Mouse (Mus musculus) cerebral cortex, adult 2 months (tissue): Measurements from ENCODE around the gene Xpo5.

Source experiments
- WGBS: fragments of 180-500 bp; shearing (Covaris S2); methylation state at CpG from one replicate; pipeline ENCODE4 v1.1.7; 2018; 5-methylcytosine and 5-hydroxymethylcytosine counted together

Gene Xpo5

GRCm38 (mm10) chr17:46258279-46259053, 55.9 kb downstream of the Xpo5 start:
- 78% methylated on average over 30 of the region's 30 CpGs for WGBS

GRCm38 (mm10) chr17:46259675-46260074, 57.1 kb downstream of the Xpo5 start:
- 85% methylated on average over 17 of the region's 17 CpGs for WGBS

DNA sequence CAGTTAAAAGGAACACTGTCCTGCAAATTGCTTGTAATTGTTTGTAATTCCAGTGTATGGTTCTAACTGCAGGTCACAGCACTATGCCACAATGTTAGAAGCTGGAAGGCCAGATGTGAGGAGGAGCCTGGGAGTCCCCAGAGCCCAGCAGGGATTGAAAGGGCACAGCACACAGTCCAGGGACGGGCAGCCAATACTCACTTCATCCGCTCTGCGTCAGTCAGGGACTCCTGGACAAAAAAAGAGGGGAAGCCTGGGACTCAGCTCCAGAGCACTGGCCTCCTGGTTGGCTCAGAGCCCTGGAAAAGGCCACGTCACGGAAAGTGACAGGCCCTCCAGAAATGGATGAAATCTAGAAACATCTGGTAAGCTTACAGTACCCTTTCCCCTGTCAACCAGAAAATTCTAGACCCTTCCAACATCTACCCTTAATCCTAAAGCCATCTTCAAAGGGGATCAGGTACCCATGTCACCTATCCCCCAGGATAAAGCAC, 59.7 kb downstream of the Xpo5 start:
- 78% methylated on average over 5 of the region's 5 CpGs for WGBS

- 68% methylated on average over 12 of the region's 12 CpGs for WGBS
These were observed 62.9 kb downstream of the Xpo5 start for GRCm38 (mm10) chr17:46265502-46265901.

GRCm38 (mm10) chr17:46265918-46266618, 63.5 kb downstream of the Xpo5 start:
- 24% methylated on average over 14 of the region's 14 CpGs for WGBS

DNA sequence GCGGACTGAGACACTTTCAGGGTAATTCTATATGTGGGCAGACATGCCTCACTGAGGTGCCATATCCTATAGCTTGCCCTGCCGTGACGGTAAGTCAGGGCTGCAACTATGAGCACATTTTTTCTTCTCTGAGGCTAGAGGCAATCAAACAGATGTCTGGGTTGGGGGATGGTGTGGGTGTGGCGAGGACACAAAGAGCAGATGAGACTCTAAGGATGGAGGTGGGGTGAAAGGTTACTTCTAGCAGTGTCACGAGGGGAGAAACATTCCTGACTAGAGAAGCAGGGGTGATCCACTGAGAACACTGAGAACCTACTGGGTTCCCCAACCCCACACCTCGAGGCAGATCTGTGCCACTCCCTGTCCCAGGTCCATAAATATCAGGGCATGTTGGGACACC, 64.4 kb downstream of the Xpo5 start:
- WGBS = 71% methylated on average over 6 of the region's 6 CpGs

- 92% methylated on average over 7 of the region's 7 CpGs for WGBS
These were observed 64.9 kb downstream of the Xpo5 start for GRCm38 (mm10) chr17:46267511-46267910.

DNA sequence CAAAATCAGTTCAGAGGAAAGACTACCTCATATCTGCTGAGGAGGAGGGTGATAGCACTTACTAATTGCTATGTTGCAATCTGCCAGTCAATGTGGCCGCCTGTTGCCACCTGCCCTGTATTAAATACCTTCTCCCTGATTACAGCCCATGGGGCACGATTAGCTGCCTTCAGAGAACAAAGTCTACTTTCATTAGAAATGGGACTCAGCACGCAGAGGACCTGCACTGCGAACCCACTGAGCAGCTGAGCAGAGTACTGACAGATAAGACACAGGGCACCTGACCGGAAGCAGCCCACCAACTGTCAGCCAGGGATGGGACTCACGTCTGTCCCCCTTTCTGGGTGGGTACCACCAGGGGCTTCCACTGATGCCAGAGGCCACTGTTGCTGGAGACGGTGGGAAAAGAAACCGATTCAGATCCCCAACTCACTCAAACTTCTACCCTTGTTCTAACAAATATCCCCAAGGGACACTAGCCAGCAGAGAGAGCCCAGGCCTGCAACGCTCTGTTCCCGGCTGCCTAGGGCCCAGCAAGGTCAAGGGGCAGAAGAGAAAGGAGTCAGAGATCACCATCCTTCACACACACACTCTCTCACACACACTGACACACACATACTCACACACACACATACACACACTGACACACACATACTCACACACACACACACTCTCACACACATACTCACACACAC, 65.6 kb downstream of the Xpo5 start:
- WGBS = 85% methylated on average over 10 of the region's 10 CpGs

DNA sequence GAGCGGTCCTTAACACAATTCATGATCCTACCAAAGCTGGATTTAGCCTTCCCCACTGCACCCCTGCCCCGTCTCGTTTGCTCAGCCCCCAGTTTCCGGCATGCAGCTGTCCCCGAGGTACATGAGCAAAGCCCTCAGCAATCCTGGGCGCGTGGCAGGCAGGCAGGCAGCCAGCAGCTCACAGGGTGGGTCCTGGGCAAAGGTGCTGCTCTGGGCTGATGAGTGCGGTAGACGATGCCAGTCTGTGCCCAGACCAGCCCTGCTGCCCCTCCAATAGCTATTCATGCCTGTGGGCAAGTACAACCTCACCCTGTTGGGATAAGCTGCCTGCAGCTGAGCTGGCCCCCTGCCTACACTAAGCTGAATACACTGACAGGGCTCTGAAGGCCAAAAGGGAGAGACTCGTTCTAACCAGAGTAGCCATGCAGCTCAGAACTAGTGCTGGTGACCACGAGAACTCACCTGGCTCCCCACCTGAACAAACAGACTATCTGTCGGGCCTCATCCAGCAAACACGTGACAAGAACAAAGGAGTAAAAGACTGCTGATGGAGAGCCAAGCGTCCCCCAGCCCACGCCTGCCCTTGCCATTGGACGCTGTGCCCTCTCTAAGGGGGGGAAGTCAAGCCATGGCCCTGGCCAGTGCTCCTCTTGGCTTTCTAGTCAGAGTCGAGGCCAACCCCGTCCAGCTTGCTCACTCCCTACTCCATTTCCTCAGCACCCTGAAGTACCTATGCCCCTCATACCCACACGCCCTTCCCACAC, 67.4 kb downstream of the Xpo5 start:
- 70% methylated on average over 19 of the region's 19 CpGs for WGBS

DNA sequence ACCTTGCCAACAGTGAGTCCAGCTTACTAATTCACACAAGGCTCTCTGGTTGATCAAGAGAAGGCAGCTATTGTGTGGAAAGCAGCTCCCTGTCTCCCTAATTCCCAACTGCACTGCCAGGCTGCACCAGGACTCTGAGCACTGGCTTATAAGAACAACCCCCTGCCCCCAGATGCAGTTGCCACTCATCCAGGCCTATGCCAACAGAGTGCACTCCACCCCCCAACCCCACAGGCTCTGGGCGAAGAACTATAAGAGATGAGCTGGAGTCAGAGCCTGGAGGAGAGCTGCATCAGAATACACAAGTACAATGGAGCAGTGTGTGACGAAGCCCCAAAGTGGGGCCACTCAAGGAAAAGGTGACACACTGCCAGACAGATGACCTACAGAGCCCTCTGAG, 69.5 kb downstream of the Xpo5 start:
- 70% methylated on average over 2 of the region's 2 CpGs for WGBS

DNA sequence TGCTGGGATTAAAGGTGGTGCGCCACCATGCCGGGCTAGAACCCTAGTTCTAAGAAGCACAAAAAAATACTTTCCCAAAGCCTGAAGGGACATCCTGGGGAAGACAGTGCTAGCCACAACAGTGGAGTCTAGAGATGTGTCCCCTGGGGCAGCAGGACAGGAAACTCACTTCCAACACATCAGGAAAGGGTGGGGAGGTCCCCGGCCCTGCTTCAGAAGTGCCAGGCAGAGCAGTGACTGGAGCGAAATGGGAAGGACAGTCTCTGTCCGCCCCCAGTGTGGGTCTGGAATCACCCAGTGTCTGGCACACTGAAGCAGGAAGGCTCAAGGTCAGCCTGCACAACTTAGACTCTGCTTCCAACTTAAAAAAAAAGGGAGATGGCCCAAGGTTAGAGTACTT, 70.1 kb downstream of the Xpo5 start:
- 72% methylated on average over 5 of the region's 5 CpGs for WGBS

- WGBS = 28% methylated on average over 1 of the region's 1 CpGs
These were observed 71.2 kb downstream of the Xpo5 start for GRCm38 (mm10) chr17:46273803-46274236.

- 65% methylated on average over 6 of the region's 6 CpGs for WGBS
These were observed 71.9 kb downstream of the Xpo5 start for GRCm38 (mm10) chr17:46274465-46274864.

DNA sequence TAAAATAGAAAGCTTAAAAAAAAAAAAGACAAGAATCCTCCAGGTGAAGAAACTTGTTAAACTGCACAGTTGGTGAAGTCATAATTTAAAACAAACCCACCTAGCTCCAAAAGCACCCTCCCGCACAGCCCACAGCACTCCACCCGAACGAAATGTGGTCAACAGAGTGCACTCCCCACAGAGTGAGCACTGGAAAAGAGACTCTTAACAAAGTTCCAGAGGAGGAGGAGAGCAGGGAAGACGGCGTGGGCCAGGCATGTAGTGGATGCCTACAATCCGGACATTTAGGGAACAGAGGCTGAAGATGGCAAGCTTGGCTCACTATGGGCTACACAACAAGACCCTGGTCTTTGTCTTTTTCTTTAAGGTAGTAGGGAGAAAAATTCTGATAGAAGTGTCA, 72.5 kb downstream of the Xpo5 start:
- 75% methylated on average over 6 of the region's 6 CpGs for WGBS

DNA sequence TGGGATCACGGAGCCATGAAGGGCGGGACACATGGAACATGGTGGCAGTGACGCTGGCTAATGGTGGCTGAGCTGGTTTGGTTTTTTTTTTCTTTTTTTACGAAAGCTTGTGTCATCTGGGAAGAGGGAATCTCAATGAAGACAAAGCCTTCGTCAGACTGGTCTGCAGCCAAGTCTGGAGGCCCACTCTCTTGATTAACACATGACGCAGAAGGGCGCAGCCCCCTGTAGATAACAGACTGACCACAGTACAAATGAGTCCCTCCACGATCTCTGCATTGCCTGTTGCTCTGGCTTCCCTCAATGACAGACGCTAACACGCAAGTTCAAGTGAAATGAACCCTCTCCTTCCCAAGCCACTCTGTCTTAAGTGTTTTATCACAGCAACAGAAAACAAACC, 72.9 kb downstream of the Xpo5 start:
- WGBS = 88% methylated on average over 10 of the region's 10 CpGs

DNA sequence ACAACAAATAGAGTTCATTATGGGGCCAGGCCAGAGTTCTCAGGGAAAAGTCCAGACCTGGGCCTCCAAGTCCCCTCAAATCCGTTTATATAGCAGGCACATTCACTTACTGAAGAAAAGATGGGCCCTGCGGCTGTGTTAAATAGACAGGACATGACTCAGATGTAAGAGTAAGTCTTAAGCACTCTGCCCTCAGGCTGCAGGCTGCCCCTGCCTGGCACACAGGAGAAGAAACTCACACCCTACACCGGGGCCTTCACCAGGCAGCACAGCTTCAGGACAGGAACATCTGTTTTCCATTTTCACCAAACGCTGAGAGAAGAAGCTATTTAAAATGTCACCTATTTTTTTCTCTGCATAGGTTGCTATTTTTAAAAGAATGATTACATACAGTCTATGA, 75.0 kb downstream of the Xpo5 start:
- WGBS = 54% methylated on average over 4 of the region's 4 CpGs

DNA sequence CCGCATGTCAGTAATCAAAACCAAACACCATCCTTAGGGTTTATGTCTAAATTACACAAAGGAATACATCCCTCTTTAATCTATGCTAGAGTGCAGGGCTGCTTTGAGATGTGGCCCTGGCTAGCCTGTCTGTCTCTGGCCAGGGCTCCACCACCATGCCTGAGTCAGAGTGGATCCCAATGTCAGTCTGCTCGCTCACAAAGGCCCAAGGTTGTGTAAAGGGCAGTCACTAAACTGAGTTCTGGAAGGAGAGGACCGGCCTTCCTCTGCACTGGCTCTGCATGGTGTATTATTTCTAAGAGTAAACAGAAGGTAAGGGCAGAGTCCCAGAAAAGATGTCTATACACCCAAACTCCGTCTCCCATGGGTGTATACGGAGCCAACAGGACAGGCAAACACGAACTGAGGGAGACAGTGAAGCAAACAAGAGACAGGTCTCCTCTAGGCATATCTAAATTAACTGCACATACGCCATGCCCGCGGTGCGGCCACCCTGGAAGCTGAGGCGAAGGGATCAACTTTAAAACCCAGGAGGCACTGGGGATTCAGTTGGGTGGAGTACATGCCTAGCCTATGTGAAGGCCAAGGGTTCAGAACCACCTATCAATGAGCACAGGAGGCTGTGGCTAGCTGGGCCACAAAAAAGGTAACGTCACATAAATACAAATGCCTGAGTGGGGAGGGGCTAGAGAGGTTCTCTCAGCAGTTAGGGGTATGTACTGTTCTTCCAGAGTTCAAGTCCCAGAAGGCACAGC, 75.6 kb downstream of the Xpo5 start:
- 84% methylated on average over 12 of the region's 12 CpGs for WGBS

- 2% methylated on average over 37 of the region's 37 CpGs for WGBS
These were observed 80.0 kb downstream of the Xpo5 start, which contains the start of gene Tjap1 for GRCm38 (mm10) chr17:46282483-46283123. TSS of gene Tjap1 (minus strand) at chr17:46283026.

GRCm38 (mm10) chr17:46283140-46283539, 80.6 kb downstream of the Xpo5 start:
- 23% methylated on average over 9 of the region's 9 CpGs for WGBS

DNA sequence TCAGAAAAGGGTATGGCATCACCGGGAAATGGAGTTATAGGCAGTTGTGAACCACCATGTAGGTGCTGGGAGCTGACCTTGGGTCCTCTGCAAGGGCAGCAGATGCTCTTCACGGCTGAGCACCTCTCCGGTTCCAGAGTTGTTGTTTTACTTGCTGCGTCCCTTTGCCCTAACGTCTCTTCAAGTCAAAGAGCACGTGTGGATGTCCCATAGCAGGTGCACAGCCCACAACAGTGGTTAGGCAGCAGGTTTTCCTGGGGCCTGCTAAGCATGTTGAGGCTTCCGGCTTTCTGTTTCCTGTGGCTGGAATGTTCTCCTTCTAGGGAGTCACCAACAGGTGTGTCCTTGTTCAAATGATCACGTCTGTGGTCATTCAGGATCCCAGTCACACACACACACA, 81.3 kb downstream of the Xpo5 start:
- WGBS = 89% methylated on average over 8 of the region's 8 CpGs
